Mouse (Mus musculus) MEL (cell line): Measurements from ENCODE around the gene Atp2c1. TPM values are rescaled to one million over a fixed set of nuclear protein-coding genes. Genes with fewer than 3 reads are reported as not detected.

Source experiments
- DNase-seq: peaks from one replicate; pipeline ENCODE4 v3.0.0; 2011; ENCODE audit warnings: low read depth, low spot score
- H3K27ac ChIP-seq: 2 replicates; pipeline ENCODE4 v1.5.1; 2012; ENCODE audit warnings: low read depth, mild to moderate bottlenecking, control low read depth, low read length, moderate library complexity; ENCODE audit not compliant: control insufficient read depth
- H3K27me3 ChIP-seq, 2 experiments: fragments of 150-350 bp in 1 of 2; sonication (generic) in 1 of 2; 2 replicates each; pipeline ENCODE4 v1.6.1; 2012; ENCODE audit warnings: low read length in 2 of 2, mild to moderate bottlenecking in 2 of 2, improper control_type of control experiment in 1 of 2, moderate library complexity in 1 of 2; ENCODE audit not compliant: insufficient read depth in 2 of 2, control insufficient read depth in 1 of 2
- H3K36me3 ChIP-seq, 2 experiments: 2 replicates each; pipeline ENCODE4 v1.6.1; 2012 to 2014; ENCODE audit warnings: low read length in 2 of 2, improper control_type of control experiment in 1 of 2, inconsistent platforms in 1 of 2, mild to moderate bottlenecking in 1 of 2; ENCODE audit not compliant: insufficient read depth in 2 of 2, control insufficient read depth in 1 of 2
- H3K4me1 ChIP-seq, 2 experiments: fragments of 150-350 bp in 1 of 2; sonication (generic) in 1 of 2; 2 replicates each; pipeline ENCODE4 v1.6.1; 2012; ENCODE audit warnings: low read length in 2 of 2, improper control_type of control experiment in 1 of 2, mild to moderate bottlenecking in 1 of 2; ENCODE audit not compliant: insufficient read depth in 2 of 2, control insufficient read depth in 1 of 2
- H3K4me3 ChIP-seq, 2 experiments: fragments of 150-350 bp in 1 of 2; sonication (generic) in 1 of 2; 2 replicates each; pipeline ENCODE4 v1.5.1; 2012; ENCODE audit warnings: low read depth in 2 of 2, low read length in 2 of 2, mild to moderate bottlenecking in 2 of 2, moderate library complexity in 2 of 2, control low read depth in 1 of 2, improper control_type of control experiment in 1 of 2; ENCODE audit not compliant: control insufficient read depth in 1 of 2, insufficient read depth in 1 of 2
- H3K79me2 ChIP-seq: 2 replicates; pipeline ENCODE4 v1.6.1; 2012; ENCODE audit warnings: mild to moderate bottlenecking, low read length, moderate library complexity; ENCODE audit not compliant: control insufficient read depth, poor library complexity, insufficient read depth
- H3K9ac ChIP-seq: 2 replicates; pipeline ENCODE4 v1.6.1; 2012; ENCODE audit warnings: low read depth, mild to moderate bottlenecking, control low read depth, low read length, moderate library complexity; ENCODE audit not compliant: control insufficient read depth, poor library complexity, severe bottlenecking
- H3K9me3 ChIP-seq: fragments of 150-350 bp; sonication (generic); replicated peaks from 2 replicates; pipeline ENCODE4 v1.6.1; 2012; ENCODE audit warnings: mild to moderate bottlenecking, low read length, improper control_type of control experiment, moderate library complexity; ENCODE audit not compliant: insufficient read depth
- BHLHE40 ChIP-seq: IDR thresholded peaks from 2 replicates; pipeline ENCODE4 v1.6.1; 2012; ENCODE audit warnings: low read depth, mild to moderate bottlenecking, inconsistent platforms, low read length, improper control_type of control experiment, borderline replicate concordance
- CHD1 ChIP-seq: IDR thresholded peaks from 2 replicates; pipeline ENCODE4 v1.6.1; 2012; ENCODE audit warnings: low read depth, mild to moderate bottlenecking, inconsistent platforms, low read length, improper control_type of control experiment
- CHD2 ChIP-seq: IDR thresholded peaks from 2 replicates; pipeline ENCODE4 v1.6.1; 2011; ENCODE audit warnings: low read length, improper control_type of control experiment
- CTCF ChIP-seq, 3 experiments: IDR thresholded peaks in 2 of 3; conservative IDR thresholded peaks in 1 of 3; 2 replicates each; pipeline ENCODE4 v1.5.1; 2011 to 2012; ENCODE audit warnings: low read length in 3 of 3, low read depth in 2 of 3, mild to moderate bottlenecking in 2 of 3, improper control_type of control experiment in 1 of 3, inconsistent platforms in 1 of 3, mixed read lengths in 1 of 3, moderate library complexity in 1 of 3; ENCODE audit not compliant: control insufficient read depth in 1 of 3, insufficient read depth in 1 of 3, poor library complexity in 1 of 3, severe bottlenecking in 1 of 3
- E2F4 ChIP-seq: IDR thresholded peaks from 2 replicates; pipeline ENCODE4 v1.6.1; 2011; ENCODE audit warnings: low read depth, low read length, improper control_type of control experiment, borderline replicate concordance
- ELF1 ChIP-seq: IDR thresholded peaks from 2 replicates; pipeline ENCODE4 v1.6.1; 2014; ENCODE audit warnings: low read depth, mild to moderate bottlenecking, inconsistent platforms, low read length, improper control_type of control experiment, moderate library complexity
- ETS1 ChIP-seq: IDR thresholded peaks from 2 replicates; pipeline ENCODE4 v1.6.1; 2012; ENCODE audit warnings: low read depth, mild to moderate bottlenecking, inconsistent platforms, low read length, improper control_type of control experiment, moderate library complexity
- GABPA ChIP-seq: IDR thresholded peaks from 2 replicates; pipeline ENCODE4 v1.6.1; 2012; ENCODE audit warnings: low read depth, mild to moderate bottlenecking, inconsistent platforms, low read length, improper control_type of control experiment, moderate library complexity
- GATA1 ChIP-seq: IDR thresholded peaks from 2 replicates; pipeline ENCODE4 v1.6.1; 2011; ENCODE audit warnings: low read depth, low read length, improper control_type of control experiment
- HCFC1 ChIP-seq: IDR thresholded peaks from 2 replicates; pipeline ENCODE4 v1.6.1; 2012; ENCODE audit warnings: low read depth, mild to moderate bottlenecking, inconsistent platforms, low read length, improper control_type of control experiment, moderate library complexity
- KAT2A ChIP-seq: conservative IDR thresholded peaks from 2 replicates; pipeline ENCODE4 v1.6.1; 2012; ENCODE audit warnings: low read depth, low read length, improper control_type of control experiment, inconsistent platforms
- MAZ ChIP-seq: IDR thresholded peaks from 2 replicates; pipeline ENCODE4 v1.6.1; 2012; ENCODE audit warnings: low read depth, mild to moderate bottlenecking, inconsistent platforms, low read length, improper control_type of control experiment
- MEF2A ChIP-seq: IDR thresholded peaks from 2 replicates; pipeline ENCODE4 v1.6.1; 2014; ENCODE audit warnings: low read depth, mild to moderate bottlenecking, inconsistent platforms, low read length, improper control_type of control experiment; ENCODE audit not compliant: poor library complexity, insufficient replicate concordance, severe bottlenecking; ENCODE audit errors: extremely low read depth
- MYB ChIP-seq: IDR thresholded peaks from 2 replicates; pipeline ENCODE4 v1.6.1; 2011; ENCODE audit warnings: mild to moderate bottlenecking, low read depth, low read length, improper control_type of control experiment
- MYC ChIP-seq: IDR thresholded peaks from 2 replicates; pipeline ENCODE4 v1.6.1; 2011; ENCODE audit warnings: low read depth, mild to moderate bottlenecking, low read length, improper control_type of control experiment, moderate library complexity
- NELFE ChIP-seq: IDR thresholded peaks from 2 replicates; pipeline ENCODE4 v1.6.1; 2011; ENCODE audit warnings: low read depth, low read length, improper control_type of control experiment
- NRF1 ChIP-seq: IDR thresholded peaks from 2 replicates; pipeline ENCODE4 v1.6.1; 2014; ENCODE audit warnings: low read depth, mild to moderate bottlenecking, inconsistent platforms, low read length, improper control_type of control experiment, moderate library complexity; ENCODE audit not compliant: poor library complexity, insufficient read depth, severe bottlenecking
- POLR2A ChIP-seq, 2 experiments: IDR thresholded peaks; 2 replicates each; pipeline ENCODE4 v1.6.1; 2011 to 2012; ENCODE audit warnings: low read length in 2 of 2, mild to moderate bottlenecking in 2 of 2, control low read depth in 1 of 2, improper control_type of control experiment in 1 of 2, low read depth in 1 of 2, moderate library complexity in 1 of 2; ENCODE audit not compliant: control insufficient read depth in 1 of 2, insufficient read depth in 1 of 2, poor library complexity in 1 of 2
- POLR2AphosphoS2 ChIP-seq: IDR thresholded peaks from 2 replicates; pipeline ENCODE4 v1.6.1; 2011; ENCODE audit warnings: low read length, improper control_type of control experiment
- RAD21 ChIP-seq: IDR thresholded peaks from 2 replicates; pipeline ENCODE4 v1.6.1; 2011; ENCODE audit warnings: mild to moderate bottlenecking, low read depth, low read length, improper control_type of control experiment
- RCOR1 ChIP-seq: IDR thresholded peaks from 2 replicates; pipeline ENCODE4 v1.6.1; 2012; ENCODE audit warnings: low read depth, mild to moderate bottlenecking, inconsistent platforms, low read length, improper control_type of control experiment
- SIN3A ChIP-seq: IDR thresholded peaks from 2 replicates; pipeline ENCODE4 v1.6.1; 2012; ENCODE audit warnings: low read length, improper control_type of control experiment, inconsistent platforms
- SMC3 ChIP-seq: IDR thresholded peaks from 2 replicates; pipeline ENCODE4 v1.6.1; 2011; ENCODE audit warnings: low read depth, low read length, improper control_type of control experiment
- UBTF ChIP-seq: IDR thresholded peaks from 2 replicates; pipeline ENCODE4 v1.6.1; 2012; ENCODE audit warnings: low read depth, mild to moderate bottlenecking, inconsistent platforms, low read length, improper control_type of control experiment, moderate library complexity, borderline replicate concordance; ENCODE audit not compliant: insufficient read depth
- USF2 ChIP-seq, 2 experiments: IDR thresholded peaks; 2 replicates each; pipeline ENCODE4 v1.6.1; 2011 to 2012; ENCODE audit warnings: improper control_type of control experiment in 2 of 2, low read length in 2 of 2, borderline replicate concordance in 1 of 2, inconsistent platforms in 1 of 2, low read depth in 1 of 2, mild to moderate bottlenecking in 1 of 2; ENCODE audit not compliant: insufficient read depth in 1 of 2
- polyA plus RNA-seq, 2 experiments: library from polyadenylated mRNA; stranded (reverse) in 1 of 2; unstranded in 1 of 2; fragments of >175 nt in 1 of 2; fragments of >200 nt in 1 of 2; gene quantifications; 2 replicates each; pipeline versions ENCODE4 v1.2.1 to v1.2.4; 2012; ENCODE audit warnings: low replicate concordance in 2 of 2, low read depth in 1 of 2; ENCODE audit not compliant: insufficient read length in 2 of 2, insufficient read depth in 1 of 2, missing spikeins in 1 of 2
- total RNA-seq: library from RNA; depleted of rRNA; stranded (reverse); fragments of 300-350 nt; gene quantifications from 2 replicates; pipeline ENCODE4 v1.2.3, GENCODE M21; 2012

The Atp2c1 gene
- total and polyA plus RNA-seq, 3 experiments = 32.7 to 33.6 TPM; not detected in 1

DNA sequence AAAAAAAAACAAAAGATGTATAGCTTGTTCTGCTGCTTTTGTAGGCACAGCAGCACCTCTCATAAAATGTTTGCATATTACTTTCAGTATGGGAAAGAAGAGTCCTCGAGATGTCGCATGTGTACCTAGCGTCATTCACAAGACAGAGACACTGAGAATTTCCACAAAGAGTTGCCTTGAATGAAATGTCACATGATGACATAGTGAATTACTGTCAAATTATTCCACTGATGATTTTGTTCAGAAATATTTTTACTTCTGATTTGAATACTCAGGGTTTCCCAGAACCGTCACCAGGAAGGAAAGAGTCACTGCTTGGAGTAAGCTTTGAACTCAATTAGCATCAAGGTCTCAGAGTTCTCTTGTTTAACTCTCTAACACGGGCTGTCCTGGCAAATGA, 139.7 kb downstream of the Atp2c1 start:
- Histone ChIP-seq H3K36me3 (no peaks in the 10 kb centered on the region), H3K27me3 (no peaks in the 10 kb centered on the region), H3K27ac (no peak overlapping the region), H3K9ac (no peak overlapping the region), H3K4me3 (no peak overlapping the region), H3K9me3 (no peaks in the 10 kb centered on the region), H3K4me1 (no peaks in the 10 kb centered on the region; a peak in 1 of 4 replicates), H3K79me2 (no peaks in the 10 kb centered on the region)
- DNase-seq = no peak
- TF ChIP-seq BHLHE40 (no peak), MYB (no peak), MAZ (no peak), MYC (no peak), SIN3A (no peak), SMC3 (no peak), HCFC1 (no peak), CHD2 (no peak), GABPA (no peak), CHD1 (no peak), KAT2A (no peak), POLR2A (IDR thresholded peaks at IDR 0.05; ENCODE audit: control insufficient read depth in 1 of 2, insufficient read depth in 1 of 2, low read depth in 1 of 2, low read length in 2 of 2, poor library complexity in 1 of 2) (no peak), GATA1 (no peak), CTCF (IDR thresholded peaks at IDR 0.05 in 2 of 3, conservative IDR thresholded peaks at IDR 0.05 in 1 of 3; ENCODE audit: control insufficient read depth in 1 of 3, insufficient read depth in 1 of 3, low read depth in 2 of 3, low read length in 3 of 3, poor library complexity in 1 of 3, severe bottlenecking in 1 of 3) (no peak), ETS1 (no peak), NELFE (no peak), RCOR1 (no peak), ELF1 (no peak), POLR2AphosphoS2 (no peak)

DNA sequence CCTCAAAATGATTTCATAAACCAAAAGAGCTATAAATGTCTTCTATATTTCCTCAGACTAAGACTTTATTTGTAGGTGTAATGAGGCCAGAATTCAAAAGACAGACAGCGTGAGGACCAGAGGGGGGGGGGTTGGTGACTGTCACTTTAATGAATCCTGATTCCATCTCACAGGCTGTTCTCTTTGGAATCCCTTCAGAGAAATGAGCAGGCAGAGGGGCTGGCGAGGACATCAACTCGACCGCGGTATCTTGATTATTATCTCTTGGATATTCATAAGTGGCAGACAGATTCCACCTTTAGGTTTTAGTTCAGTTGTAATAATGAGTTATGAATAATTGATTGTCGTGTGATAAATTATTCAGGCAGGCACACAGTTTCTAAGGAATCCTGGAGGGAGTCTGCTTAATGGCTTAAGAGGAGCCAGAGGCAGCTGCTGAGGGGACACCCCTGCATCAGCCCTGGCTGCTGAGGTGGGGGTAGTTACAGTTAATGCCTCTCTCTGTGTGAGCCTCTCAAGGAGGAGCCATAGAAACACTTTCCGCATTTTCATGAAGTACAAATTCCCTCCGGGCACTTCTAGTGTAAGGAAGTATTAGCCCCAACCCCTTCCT, 147.5 kb downstream of the Atp2c1 start:
- H3K9ac ChIP-seq = no peak overlapping the region
- TF ChIP-seq RAD21 (no peak), NRF1 (no peak), UBTF (no peak), ETS1 (no peak), USF2 (IDR thresholded peaks at IDR 0.05; ENCODE audit: borderline replicate concordance in 1 of 2, insufficient read depth in 1 of 2, low read depth in 1 of 2, low read length in 2 of 2) (no peak), POLR2A (IDR thresholded peaks at IDR 0.05; ENCODE audit: control insufficient read depth in 1 of 2, insufficient read depth in 1 of 2, low read depth in 1 of 2, low read length in 2 of 2, poor library complexity in 1 of 2) (no peak), HCFC1 (no peak), MEF2A (no peak), E2F4 (no peak)
- TF ChIP-seq, all 39 proteins: peak for 0
- no peak for DNase-seq
- Histone ChIP-seq H3K27me3 (no peaks in the 10 kb centered on the region; a peak in 1 of 4 replicates), H3K9me3 (no peaks in the 10 kb centered on the region), H3K36me3 (no peaks in the 10 kb centered on the region), H3K4me3 (no peak overlapping the region), H3K79me2 (no peaks in the 10 kb centered on the region), H3K4me1 (no peaks in the 10 kb centered on the region), H3K27ac (no peak overlapping the region)
